Mouse (Mus musculus) thymus, adult 18-20 months (tissue): ENCODE measurements around the gene Gm21719.
"Not testable (repeated sequence)": the region's sequence is repeated elsewhere in the genome, so short reads cannot be mapped to it uniquely, and the experiment has no call there.

Source experiments
- DNase-seq, 2 experiments: peaks; one replicate each; pipeline ENCODE4 v3.0.0; 2022; ENCODE audit warnings: mixed read lengths in 2 of 2

Gene Gm21719

DNA sequence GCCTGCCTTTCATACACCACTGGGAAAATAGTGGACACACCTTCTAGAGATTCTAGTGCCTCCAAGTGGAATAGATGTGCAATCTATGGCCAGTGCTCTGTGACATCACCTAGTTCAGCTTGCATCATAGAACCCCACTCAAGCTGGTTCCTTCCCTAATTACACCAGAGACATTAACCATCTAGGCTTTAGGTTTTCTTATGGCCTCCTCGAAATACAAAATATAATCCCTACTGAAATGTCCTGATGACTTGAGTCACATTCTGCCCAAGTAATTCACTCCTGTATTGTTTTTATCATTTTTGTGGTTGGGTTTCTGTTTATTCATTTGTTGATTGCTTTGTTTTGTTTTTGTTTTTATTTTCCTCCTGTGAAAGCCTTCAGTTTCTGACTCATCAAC is at the start of gene Gm21719:
TSS of gene Gm21719 (minus strand) at position 101 of the 400 bp plus-strand sequence.
- not testable (repeated sequence) for DNase-seq
